In genomic region chr7:143364969-143365839, GRCm38 (mm10) we compare ENCODE assay signal across 12 mouse cellular contexts.
DNase-seq lines count a peak whose midpoint lies in the region; ATAC-seq lines count a peak whose summit lies in the region.
"Had no signal": no experiment of that assay in that cellular context is flagged by ENCODE, and none has a peak within 500 bp of the region (broad histone marks: within the 10 kb centered on the region; RNA-seq: fewer than 3 reads in every experiment).

No protein-coding gene starts in this region.

- no peak overlapping the region for H3K4me2 ChIP-seq in hindbrain, embryonic 12.5 days (replicated peaks)
- H3K4me2 ChIP-seq: hindbrain, embryonic 15.5 days had no signal

- H3K27me3 ChIP-seq in limb, embryonic 10.5 days (ENCODE audit: low read depth, poor library complexity, severe bottlenecking) = no peaks in the 10 kb centered on the region
- no peaks in the 10 kb centered on the region for H3K27me3 ChIP-seq in hindbrain, embryonic 12.5 days
- H3K27me3 ChIP-seq: hindbrain, embryonic 15.5 days had no signal

- no peak overlapping the region for H3K4me3 ChIP-seq in limb, embryonic 10.5 days
- no peak overlapping the region for H3K4me3 ChIP-seq in hindbrain, embryonic 12.5 days
- H3K4me3 ChIP-seq: hindbrain, embryonic 15.5 days had no signal

- peak; percentile 34 to 43 for DNase-seq in cerebellum, postnatal 10 days
- no peak for DNase-seq in cerebellum, postnatal 14 days
- peak; percentile 36 for DNase-seq in left cerebral cortex, postnatal 4 days
- no peak for DNase-seq in left cerebral cortex, postnatal 25 days (ENCODE audit: low spot score in 2 of 2)
- DNase-seq in limb, embryonic 10.5 days (ENCODE audit: low spot score) = no peak
- peak; percentile 58 for DNase-seq in testis, postnatal 10 days (ENCODE audit: low spot score)
- DNase-seq in natural killer cell, adult 2 months (ENCODE audit: low spot score in 2 of 2) = no peak
- DNase-seq: cerebellum, adult 11-12 months; lung, postnatal 36 days; spleen, adult 18-20 months had no signal

- H3K9ac ChIP-seq in hindbrain, embryonic 12.5 days = no peak overlapping the region
- H3K9ac ChIP-seq: hindbrain, embryonic 15.5 days had no signal

- H3K4me1 ChIP-seq in limb, embryonic 10.5 days = peaks cover 22% of the 10 kb centered on the region
- H3K4me1 ChIP-seq in hindbrain, embryonic 12.5 days = peaks cover 16% of the 10 kb centered on the region

- 86% methylated on average over 8 of the region's 8 CpGs for WGBS in limb, embryonic 10.5 days
- WGBS in hindbrain, embryonic 12.5 days = 76% methylated on average over 8 of the region's 8 CpGs

- no peak for ATAC-seq in hindbrain, embryonic 12.5 days (ENCODE audit: low FRiP score)

- H3K27ac ChIP-seq in limb, embryonic 10.5 days = peak overlapping the region; percentile 17; the same call in 1 of the 2 replicates
- H3K27ac ChIP-seq in hindbrain, embryonic 12.5 days = no peak overlapping the region
- H3K27ac ChIP-seq: hindbrain, embryonic 15.5 days had no signal

- no peaks in the 10 kb centered on the region for H3K9me3 ChIP-seq in limb, embryonic 10.5 days (replicated peaks)
- H3K9me3 ChIP-seq in hindbrain, embryonic 12.5 days (replicated peaks) = no peaks in the 10 kb centered on the region
- H3K9me3 ChIP-seq: hindbrain, embryonic 15.5 days had no signal

- intact Hi-C loops in left cerebral cortex, postnatal 4 days (cut with DNase I) = no loop called here
- intact Hi-C loops in left cerebral cortex, postnatal 25 days (cut with DNase I) = no loop called here

- no peaks in the 10 kb centered on the region for H3K36me3 ChIP-seq in limb, embryonic 10.5 days
- H3K36me3 ChIP-seq in hindbrain, embryonic 12.5 days = no peaks in the 10 kb centered on the region
- H3K36me3 ChIP-seq: hindbrain, embryonic 15.5 days had no signal

Comparison
In these comparisons a context has a peak if more than half of its experiments do, and no peak if none do; other contexts are left out.
1. DNase-seq: peak in cerebellum, postnatal 10 days (2 of 2), left cerebral cortex, postnatal 4 days (single experiment) and testis, postnatal 10 days (single experiment); none in cerebellum, postnatal 14 days (0 of 2), left cerebral cortex, postnatal 25 days (0 of 2), limb, embryonic 10.5 days (single experiment) and natural killer cell, adult 2 months (0 of 2).